Mouse (Mus musculus): Measurements from ENCODE around the gene Oas1f. TPM values are rescaled to one million over a fixed set of nuclear protein-coding genes. Genes with fewer than 3 reads are reported as not detected.

Gene Oas1f
- polyA plus RNA-seq, 1 experiment: not detected

DNA sequence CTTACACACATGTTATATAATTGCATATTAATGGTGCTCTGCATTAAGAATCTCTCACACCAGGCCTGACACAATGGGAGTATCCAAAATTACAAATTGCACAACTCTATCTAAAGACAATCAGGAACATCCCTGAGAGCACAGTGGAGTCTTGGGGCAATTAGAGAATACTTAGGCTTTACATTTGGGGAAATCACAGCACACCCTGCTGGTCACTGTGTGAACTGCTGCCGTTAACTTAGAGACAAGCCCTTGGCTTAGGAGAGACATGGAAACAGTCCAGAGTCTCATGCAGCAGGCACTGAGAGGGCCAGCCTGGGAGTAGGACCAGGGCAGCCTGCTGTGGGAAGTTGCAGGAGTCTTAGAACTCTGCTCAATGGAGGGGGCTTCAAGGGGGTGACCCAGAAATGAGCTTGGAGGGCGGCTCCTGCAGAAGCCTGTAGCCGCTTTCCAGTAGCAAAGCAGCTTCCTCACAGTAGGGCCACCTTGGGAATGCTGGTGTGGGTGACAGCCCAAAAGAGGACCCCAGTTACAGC is 2.5 kb downstream of the Oas1f start:
- Histone ChIP-seq H3K79me2 (ENCODE audit: control insufficient read depth, insufficient read depth) (no peaks in the 10 kb centered on the region), H3ac (ENCODE audit: control insufficient read depth, insufficient read length) (no peak overlapping the region), H3K4me2 (ENCODE audit: low read depth) (no peak overlapping the region), H3K4me3 (no peak overlapping the region), H3K27me3 (ENCODE audit: control insufficient read depth, insufficient read depth, insufficient read length) (no peaks in the 10 kb centered on the region), H3K36me3 (ENCODE audit: control insufficient read depth, insufficient read depth) (no peaks in the 10 kb centered on the region)
- TF ChIP-seq POLR2A (IDR thresholded peaks at IDR 0.05; ENCODE audit: insufficient read length, low read depth): no peak

DNA sequence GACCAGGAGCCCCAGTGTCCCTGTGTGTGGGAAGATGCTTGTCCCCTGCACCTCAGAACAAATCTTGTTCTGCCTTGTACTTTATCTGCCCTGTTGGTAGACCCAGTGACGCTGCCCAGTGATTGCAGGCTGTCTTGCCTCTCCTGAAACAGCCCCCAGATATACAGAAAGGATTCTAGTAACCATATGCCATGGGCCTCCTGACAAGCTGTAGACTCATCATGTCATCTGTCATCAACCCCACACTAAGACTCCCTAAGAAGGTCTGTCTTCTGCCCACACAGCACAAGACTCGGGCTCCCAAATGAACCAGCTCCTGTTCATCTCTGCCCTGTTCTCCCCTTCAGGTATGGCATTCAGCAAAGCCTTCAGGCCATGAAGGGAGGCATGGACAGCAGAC is 12.1 kb downstream of the Oas1f start:
- Histone ChIP-seq H3K4me3 (no peak overlapping the region), H3K36me3 (ENCODE audit: control insufficient read depth, insufficient read depth) (no peaks in the 10 kb centered on the region), H3K4me2 (ENCODE audit: low read depth) (no peak overlapping the region), H3K79me2 (ENCODE audit: control insufficient read depth, insufficient read depth) (no peaks in the 10 kb centered on the region), H3K27me3 (ENCODE audit: control insufficient read depth, insufficient read depth, insufficient read length) (no peaks in the 10 kb centered on the region), H3ac (ENCODE audit: control insufficient read depth, insufficient read length) (no peak overlapping the region)
- TF ChIP-seq CEBPB (IDR thresholded peaks at IDR 0.05; ENCODE audit: insufficient read depth, poor library complexity, severe bottlenecking) (no peak), REST (IDR thresholded peaks at IDR 0.05; ENCODE audit: insufficient read depth, insufficient read length) (no peak), TCF3 (IDR thresholded peaks at IDR 0.05; ENCODE audit: insufficient read length, low read depth) (no peak), E2F4 (IDR thresholded peaks at IDR 0.05; ENCODE audit: insufficient read depth) (no peak), MYOD1 (IDR thresholded peaks at IDR 0.05; ENCODE audit: control insufficient read depth in 1 of 3, insufficient read length in 2 of 3, low read depth in 2 of 3) (no peak), MAX (IDR thresholded peaks at IDR 0.05; ENCODE audit: low read depth) (no peak), USF1 (IDR thresholded peaks at IDR 0.05; ENCODE audit: low read depth) (no peak), SRF (IDR thresholded peaks at IDR 0.05; ENCODE audit: control insufficient read depth, insufficient read length, low read depth) (no peak), POLR2AphosphoS2 (IDR thresholded peaks at IDR 0.05; ENCODE audit: insufficient read length, low read depth) (no peak)

DNA sequence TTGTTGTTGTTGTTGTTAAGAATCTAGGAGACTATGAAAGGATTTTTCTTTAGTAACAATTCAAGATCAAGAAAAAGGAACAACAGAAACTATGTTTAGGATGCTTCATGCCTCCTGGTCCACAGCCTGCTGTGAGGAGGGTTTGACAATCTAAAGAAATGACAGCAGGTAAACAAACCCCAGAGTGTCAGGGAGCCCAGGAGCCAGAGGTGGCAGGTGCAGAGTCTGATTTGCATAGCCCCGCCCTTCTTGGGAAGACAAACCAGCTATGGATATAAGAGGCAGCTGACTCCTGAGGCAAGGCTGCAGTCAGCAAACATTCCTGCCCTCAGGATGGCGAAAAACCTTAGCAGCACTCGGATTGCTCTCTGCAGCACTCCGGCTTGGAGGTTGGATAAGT is 14.0 kb downstream of the Oas1f start, which contains the start of gene Oas1h:
Oas1h (plus strand) TSS at position 301 of the 400 bp plus-strand sequence.
- Histone ChIP-seq H3K27me3 (ENCODE audit: control insufficient read depth, insufficient read depth, insufficient read length) (no peaks in the 10 kb centered on the region), H3ac (ENCODE audit: control insufficient read depth, insufficient read length) (no peak within 1 kb of the TSS), H3K36me3 (ENCODE audit: control insufficient read depth, insufficient read depth) (no peaks in the 10 kb centered on the region), H3K4me2 (ENCODE audit: low read depth) (no peak within 1 kb of the TSS), H3K4me3 (no peak within 1 kb of the TSS), H3K79me2 (ENCODE audit: control insufficient read depth, insufficient read depth) (no peaks in the 10 kb centered on the region)
- TF ChIP-seq CEBPB (IDR thresholded peaks at IDR 0.05; ENCODE audit: insufficient read depth, poor library complexity, severe bottlenecking) (no peak), MAX (IDR thresholded peaks at IDR 0.05; ENCODE audit: low read depth) (no peak), TCF12 (IDR thresholded peaks at IDR 0.05; ENCODE audit: insufficient read depth, poor library complexity, severe bottlenecking) (no peak)

DNA sequence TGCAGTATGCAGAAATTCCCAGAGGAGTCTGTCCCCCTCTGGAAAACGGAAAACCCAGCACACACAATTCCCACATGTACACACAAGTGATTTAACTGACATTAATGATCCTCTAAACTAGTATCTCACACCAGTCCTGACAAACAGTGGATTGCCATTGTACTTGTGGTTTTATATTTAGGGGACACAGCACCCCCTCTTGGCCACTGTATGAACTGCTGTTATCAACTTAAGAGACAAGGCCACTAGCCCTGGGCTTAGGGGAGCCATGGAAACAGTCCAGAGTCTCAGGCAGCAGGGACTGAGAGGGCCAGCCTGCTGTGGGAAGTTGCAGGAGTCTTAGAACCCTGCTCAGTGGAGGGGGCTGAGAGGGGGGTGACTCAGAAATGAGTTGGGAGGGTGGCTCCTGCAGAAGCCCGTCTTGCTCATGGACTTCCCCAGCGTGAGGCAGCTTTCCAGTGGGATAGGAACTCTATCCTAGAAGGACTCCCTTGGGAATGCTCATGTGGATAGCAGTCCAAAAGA is 18.2 kb downstream of the Oas1f start:
- no peaks in the 10 kb centered on the region for H3K36me3 ChIP-seq (ENCODE audit: control insufficient read depth, insufficient read depth)
- TF ChIP-seq MAX (IDR thresholded peaks at IDR 0.05; ENCODE audit: low read depth) (no peak), TCF3 (IDR thresholded peaks at IDR 0.05; ENCODE audit: insufficient read length, low read depth) (no peak), REST (IDR thresholded peaks at IDR 0.05; ENCODE audit: insufficient read depth, insufficient read length) (no peak), MYOG (IDR thresholded peaks at IDR 0.05; ENCODE audit: control insufficient read depth in 1 of 3, insufficient read depth in 1 of 3, insufficient read length in 2 of 3, low read depth in 2 of 3) (no peak), POLR2A (IDR thresholded peaks at IDR 0.05; ENCODE audit: insufficient read length, low read depth) (no peak), CEBPB (IDR thresholded peaks at IDR 0.05; ENCODE audit: insufficient read depth, poor library complexity, severe bottlenecking) (no peak), TCF12 (IDR thresholded peaks at IDR 0.05; ENCODE audit: insufficient read depth, poor library complexity, severe bottlenecking) (no peak), POLR2AphosphoS2 (IDR thresholded peaks at IDR 0.05; ENCODE audit: insufficient read length, low read depth) (no peak)
- no peak overlapping the region for H3K4me3 ChIP-seq
- no peaks in the 10 kb centered on the region for H3K79me2 ChIP-seq (ENCODE audit: control insufficient read depth, insufficient read depth)
- no peaks in the 10 kb centered on the region for H3K27me3 ChIP-seq (ENCODE audit: control insufficient read depth, insufficient read depth, insufficient read length)
- H3ac ChIP-seq (ENCODE audit: control insufficient read depth, insufficient read length): no peak overlapping the region
- H3K4me2 ChIP-seq (ENCODE audit: low read depth): no peak overlapping the region

DNA sequence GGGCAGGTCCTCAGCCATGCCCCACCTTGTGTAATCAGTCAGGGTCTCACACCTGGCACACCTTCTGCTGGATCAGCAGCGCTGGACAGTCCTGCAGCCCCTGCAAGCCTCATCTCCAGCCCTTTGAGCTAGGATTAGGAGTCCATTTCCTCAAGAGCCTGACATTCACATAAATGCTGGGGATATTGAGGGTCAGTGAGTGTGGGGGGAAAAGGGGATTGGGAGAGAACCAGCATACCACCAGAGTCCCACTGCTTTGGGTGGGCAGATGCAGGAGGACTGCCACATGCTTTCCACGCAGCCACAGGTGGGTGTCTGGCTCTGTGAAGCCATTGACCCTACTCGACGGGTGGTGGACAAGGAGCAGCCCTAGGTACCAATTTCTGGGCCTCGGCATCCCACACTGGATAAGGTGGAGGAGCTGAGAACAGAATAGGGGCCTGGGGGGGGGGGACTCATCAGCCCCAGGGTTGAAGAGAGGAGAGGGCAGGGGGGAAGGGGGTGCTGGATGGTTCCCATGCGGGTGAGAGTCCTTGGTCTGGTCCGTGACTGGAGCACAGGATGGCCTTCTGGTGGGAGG is 22.4 kb downstream of the Oas1f start:
- no peak overlapping the region for H3K4me3 ChIP-seq
- no peaks in the 10 kb centered on the region for H3K27me3 ChIP-seq (ENCODE audit: control insufficient read depth, insufficient read depth, insufficient read length)
- H3K4me2 ChIP-seq (ENCODE audit: low read depth): no peak overlapping the region
- no peak overlapping the region for H3ac ChIP-seq (ENCODE audit: control insufficient read depth, insufficient read length)
- no peaks in the 10 kb centered on the region for H3K79me2 ChIP-seq (ENCODE audit: control insufficient read depth, insufficient read depth)
- TF ChIP-seq SRF (IDR thresholded peaks at IDR 0.05; ENCODE audit: control insufficient read depth, insufficient read length, low read depth) (no peak), TCF3 (IDR thresholded peaks at IDR 0.05; ENCODE audit: insufficient read length, low read depth) (no peak), CEBPB (IDR thresholded peaks at IDR 0.05; ENCODE audit: insufficient read depth, poor library complexity, severe bottlenecking) (no peak), POLR2AphosphoS2 (IDR thresholded peaks at IDR 0.05; ENCODE audit: insufficient read length, low read depth) (no peak), MYOG (IDR thresholded peaks at IDR 0.05; ENCODE audit: control insufficient read depth in 1 of 3, insufficient read depth in 1 of 3, insufficient read length in 2 of 3, low read depth in 2 of 3) (no peak)
- H3K36me3 ChIP-seq (ENCODE audit: control insufficient read depth, insufficient read depth): no peaks in the 10 kb centered on the region

Measured in myocyte (in vitro differentiated cells).